ENCODE assay signal across 9 mouse cellular contexts in genomic region chr1:139378861-139379620, GRCm38 (mm10). TPM values are rescaled to one million over a fixed set of nuclear protein-coding genes. Genes with fewer than 3 reads are reported as not detected.
DNase-seq lines count a peak whose midpoint lies in the region; ATAC-seq and TF ChIP-seq lines count a peak whose summit lies in the region.
"Had no signal": no experiment of that assay in that cellular context is flagged by ENCODE, and none has a peak within 500 bp of the region (broad histone marks: within the 10 kb centered on the region; RNA-seq: fewer than 3 reads in every experiment).

No protein-coding gene starts in this region.

- no peaks in the 10 kb centered on the region for H3K36me3 ChIP-seq in heart, postnatal 0 days (replicated peaks; ENCODE audit: control insufficient read depth, insufficient read depth, low read length)
- no peaks in the 10 kb centered on the region for H3K36me3 ChIP-seq in embryonic facial prominence, embryonic 11.5 days (replicated peaks; ENCODE audit: control insufficient read depth, insufficient read depth, low read depth, low read length)
- no peaks in the 10 kb centered on the region for H3K36me3 ChIP-seq in kidney, embryonic 16.5 days (ENCODE audit: insufficient read depth, low read length)
- no peaks in the 10 kb centered on the region for H3K36me3 ChIP-seq in neural tube, embryonic 15.5 days

- H3K4me3 ChIP-seq in heart, postnatal 0 days (ENCODE audit: low read depth, low read length) = no peak overlapping the region
- no peak overlapping the region for H3K4me3 ChIP-seq in embryonic facial prominence, embryonic 11.5 days (ENCODE audit: low read depth, low read length)
- no peak overlapping the region for H3K4me3 ChIP-seq in kidney, embryonic 16.5 days (ENCODE audit: low read length)
- no peak overlapping the region for H3K4me3 ChIP-seq in neural tube, embryonic 15.5 days (replicated peaks)

- TF ChIP-seq CTCF in heart, postnatal 0 days (IDR thresholded peaks at IDR 0.05; ENCODE audit: low read depth) = 0 out of 2 replicates have a peak, but pooled peaks have one; percentile 8

- peak; percentile 6 for DNase-seq in heart, postnatal 0 days (ENCODE audit: low spot score)
- DNase-seq in heart, adult 18-20 months = no peak
- DNase-seq in embryonic facial prominence, embryonic 11.5 days (ENCODE audit: low spot score) = no peak
- DNase-seq in adrenal gland, adult 2 months = no peak
- DNase-seq in left cerebral cortex, adult 9 months (ENCODE audit: low spot score in 2 of 2) = no peak
- no peak for DNase-seq in gastrocnemius, postnatal 25 days

- ATAC-seq in heart, postnatal 0 days (ENCODE audit: insufficient read depth, low read depth) = peak; percentile 78
- ATAC-seq in embryonic facial prominence, embryonic 11.5 days (replicated peaks; ENCODE audit: insufficient number of reproducible peaks, low FRiP score, low TSS enrichment, low read depth) = peak; percentile 74
- peak; percentile 61 for ATAC-seq in kidney, embryonic 16.5 days (ENCODE audit: low FRiP score, low TSS enrichment)
- ATAC-seq in neural tube, embryonic 15.5 days (ENCODE audit: low FRiP score) = 0 out of 2 replicates have a peak, but pooled peaks have one; percentile 39

- 0 out of 2 replicates have a peak overlapping the region, but pooled peaks have one; percentile 3 for H3K4me2 ChIP-seq in heart, postnatal 0 days (ENCODE audit: low read depth, low read length)
- no peak overlapping the region for H3K4me2 ChIP-seq in embryonic facial prominence, embryonic 11.5 days (ENCODE audit: low read depth, low read length)
- no peak overlapping the region for H3K4me2 ChIP-seq in kidney, embryonic 16.5 days (replicated peaks; ENCODE audit: low read depth, low read length)
- no peak overlapping the region for H3K4me2 ChIP-seq in neural tube, embryonic 15.5 days

- no peak for TF ChIP-seq EP300 in heart, postnatal 0 days (IDR thresholded peaks at IDR 0.05; ENCODE audit: low read depth)

- H3K9ac ChIP-seq in heart, postnatal 0 days (replicated peaks; ENCODE audit: low read depth, low read length) = no peak overlapping the region
- H3K9ac ChIP-seq in embryonic facial prominence, embryonic 11.5 days (replicated peaks; ENCODE audit: low read length) = no peak overlapping the region
- no peak overlapping the region for H3K9ac ChIP-seq in kidney, embryonic 16.5 days (replicated peaks; ENCODE audit: low read length)
- H3K9ac ChIP-seq in neural tube, embryonic 15.5 days (replicated peaks) = no peak overlapping the region

- H3K27ac ChIP-seq in heart, postnatal 0 days (ENCODE audit: low read depth) = no peak overlapping the region
- H3K27ac ChIP-seq in embryonic facial prominence, embryonic 11.5 days (replicated peaks; ENCODE audit: low read depth, low read length) = no peak overlapping the region
- no peak overlapping the region for H3K27ac ChIP-seq in kidney, embryonic 16.5 days (ENCODE audit: low read length)
- no peak overlapping the region for H3K27ac ChIP-seq in neural tube, embryonic 15.5 days (replicated peaks)

- H3K9me3 ChIP-seq in heart, postnatal 0 days (replicated peaks; ENCODE audit: control insufficient read depth, low read length) = no peaks in the 10 kb centered on the region
- no peaks in the 10 kb centered on the region for H3K9me3 ChIP-seq in embryonic facial prominence, embryonic 11.5 days (replicated peaks; ENCODE audit: control insufficient read depth, low read length)
- no peaks in the 10 kb centered on the region for H3K9me3 ChIP-seq in kidney, embryonic 16.5 days (ENCODE audit: low read length)
- no peaks in the 10 kb centered on the region for H3K9me3 ChIP-seq in neural tube, embryonic 15.5 days (replicated peaks)

- no peaks in the 10 kb centered on the region for H3K4me1 ChIP-seq in heart, postnatal 0 days (ENCODE audit: control insufficient read depth, insufficient read depth)
- H3K4me1 ChIP-seq in embryonic facial prominence, embryonic 11.5 days (ENCODE audit: control insufficient read depth, insufficient read depth, low read length) = no peaks in the 10 kb centered on the region
- no peaks in the 10 kb centered on the region for H3K4me1 ChIP-seq in kidney, embryonic 16.5 days (ENCODE audit: insufficient read depth, low read length)
- peaks cover 13% of the 10 kb centered on the region for H3K4me1 ChIP-seq in neural tube, embryonic 15.5 days

- 12% methylated on average over 11 of the region's 11 CpGs for WGBS in heart, postnatal 0 days
- WGBS in embryonic facial prominence, embryonic 11.5 days = 20% methylated on average over 11 of the region's 11 CpGs
- WGBS in kidney, embryonic 16.5 days = 30% methylated on average over 11 of the region's 11 CpGs
- WGBS in neural tube, embryonic 15.5 days = 34% methylated on average over 11 of the region's 11 CpGs

- no peaks in the 10 kb centered on the region for H3K27me3 ChIP-seq in heart, postnatal 0 days (ENCODE audit: control insufficient read depth, insufficient read depth, low read length)
- no peaks in the 10 kb centered on the region for H3K27me3 ChIP-seq in embryonic facial prominence, embryonic 11.5 days (ENCODE audit: control insufficient read depth, insufficient read depth, low read length)
- no peaks in the 10 kb centered on the region for H3K27me3 ChIP-seq in kidney, embryonic 16.5 days (ENCODE audit: insufficient read depth, low read length)
- no peaks in the 10 kb centered on the region for H3K27me3 ChIP-seq in neural tube, embryonic 15.5 days (replicated peaks)

RNA-seq across cellular contexts. Expression of gene Crb1, which starts 2.1 kb away (rescaled TPM):
- total RNA-seq in heart, postnatal 0 days (2014; rRNA removed; ENCODE audit: low replicate concordance) = 0.38 TPM in 1 of 2 replicates, not detected in the other
- polyA plus RNA-seq in heart, postnatal 0 days (2015; fragmentation: Nextera tagmentation; extraction: Ambion mirVana) = 0.12 and 0.16 TPM in 2 replicates
- under 1 TPM; 0.42 to 0.51 TPM for total RNA-seq in heart, adult 18-20 months (2021)
- polyA plus RNA-seq in embryonic facial prominence, embryonic 11.5 days (2014; fragmentation: Nextera tagmentation; extraction: Ambion mirVana) = 0.38 and 0.72 TPM in 2 replicates
- polyA plus RNA-seq in kidney, embryonic 16.5 days (2015; fragmentation: Nextera tagmentation; extraction: Ambion mirVana) = 0.20 and 0.24 TPM in 2 replicates
- polyA plus RNA-seq in neural tube, embryonic 15.5 days (2015; fragmentation: Nextera tagmentation; extraction: Ambion mirVana) = 0.66 and 0.95 TPM in 2 replicates
- not detected for total RNA-seq in adrenal gland, adult 2 months (2021)
- polyA plus RNA-seq in adrenal gland, adult 2 months (2012; rRNA removed) = not detected in 2 replicates
- not detected for total RNA-seq in gastrocnemius, postnatal 25 days (2021)
- polyA plus RNA-seq: small intestine, adult 2 months had no signal

RNA-seq across cellular contexts. Expression of gene Zbtb41, which starts 43.0 kb away (rescaled TPM):
- total RNA-seq in heart, postnatal 0 days (2014; rRNA removed; ENCODE audit: low replicate concordance) = 9.2 and 13.6 TPM in 2 replicates
- 3.7 and 4.5 TPM in 2 replicates for polyA plus RNA-seq in heart, postnatal 0 days (2015; fragmentation: Nextera tagmentation; extraction: Ambion mirVana)
- 10 to 100 TPM; 22.9 to 23.2 TPM for total RNA-seq in heart, adult 18-20 months (2021)
- polyA plus RNA-seq in embryonic facial prominence, embryonic 11.5 days (2014; fragmentation: Nextera tagmentation; extraction: Ambion mirVana) = 18.3 and 18.9 TPM in 2 replicates
- polyA plus RNA-seq in kidney, embryonic 16.5 days (2015; fragmentation: Nextera tagmentation; extraction: Ambion mirVana) = 9.1 and 9.9 TPM in 2 replicates
- polyA plus RNA-seq in neural tube, embryonic 15.5 days (2015; fragmentation: Nextera tagmentation; extraction: Ambion mirVana) = 10.5 and 10.9 TPM in 2 replicates
- 10 to 100 TPM; 31.8 to 43.9 TPM for total RNA-seq in adrenal gland, adult 2 months (2021)
- polyA plus RNA-seq in adrenal gland, adult 2 months (2012; rRNA removed) = 0.89 and 1.5 TPM in 2 replicates
- 10 to 100 TPM; 15.2 to 16.9 TPM for total RNA-seq in gastrocnemius, postnatal 25 days (2021)
